Mouse (Mus musculus) heart, adult 2 months (tissue): ENCODE results near the gene Bbs4.

Source experiments
- CTCF ChIP-seq: fragments of 200-600 bp; IDR thresholded peaks from 2 replicates; pipeline ENCODE4 v1.8.1; 2022; ENCODE audit warnings: antibody characterized with exemption, mild to moderate bottlenecking, moderate library complexity
- POLR2A ChIP-seq: fragments of 200-500 bp; IDR thresholded peaks from 2 replicates; pipeline ENCODE4 v1.6.1; 2011; ENCODE audit warnings: mild to moderate bottlenecking, low read depth, low read length, control low read depth; ENCODE audit not compliant: insufficient read depth

DNA sequence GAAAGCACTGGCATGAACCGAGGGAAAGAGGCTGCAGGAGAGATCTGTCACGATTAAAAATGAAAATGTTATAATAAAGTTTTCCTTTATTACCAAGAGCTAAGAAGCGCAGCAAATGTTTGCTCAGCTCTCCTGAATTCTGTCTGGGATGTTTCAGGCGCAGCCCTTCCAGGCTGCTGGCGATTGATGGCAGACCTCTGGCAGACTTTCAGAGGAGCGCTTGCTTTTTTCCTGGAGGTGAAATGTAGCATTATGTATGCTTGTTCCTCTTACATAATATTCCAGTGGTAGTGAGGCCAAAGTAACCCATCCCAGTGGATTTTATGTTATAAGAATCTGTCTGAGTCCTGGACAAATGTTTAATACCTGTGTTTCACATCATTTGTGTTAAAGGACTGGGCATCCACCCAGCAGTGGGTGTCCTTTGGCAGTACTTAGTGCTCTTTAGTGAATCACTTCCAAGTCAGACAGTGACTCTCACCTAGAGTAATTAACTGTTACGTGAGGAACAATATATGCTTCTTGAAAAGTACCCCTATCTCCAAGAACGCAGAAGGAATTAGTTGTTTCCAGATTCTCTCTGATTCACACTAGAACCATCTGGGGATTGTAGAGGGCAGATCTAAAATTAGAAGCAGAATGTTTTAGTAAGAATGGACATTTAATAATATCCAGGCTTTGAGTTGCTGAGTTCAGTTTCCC is 42.6 kb downstream of the Bbs4 start:
- no peak for TF ChIP-seq POLR2A
- TF ChIP-seq CTCF: no peak
